Mouse (Mus musculus) mesoderm, embryonic 11.5 days (tissue): ENCODE data around the gene Gm20897.
"Not testable (repeated sequence)": the region's sequence is repeated elsewhere in the genome, so short reads cannot be mapped to it uniquely, and the experiment has no call there.

ENCODE experiments used
- DNase-seq: peaks from one replicate; pipeline ENCODE4 v3.0.0-alpha.2; 2012; ENCODE audit warnings: low read depth, low spot score

Gene Gm20897

GRCm38 (mm10) chrY:38502138-38502537 lies at the start of gene Gm20897:
Gm20897 (minus strand) TSS chrY:38502238.
- DNase-seq, result not testable (repeated sequence)
